Mouse (Mus musculus) kidney, embryonic 16.5 days (tissue): Measurements from ENCODE around the gene Stk11ip. TPM values are rescaled to one million over a fixed set of nuclear protein-coding genes. Genes with fewer than 3 reads are reported as not detected.

Experiments used
- ATAC-seq: fragments of 200-750 bp; cut with Nextera tagmentation; 2 replicates; pipeline ENCODE4 v1.8.0; 2017; ENCODE audit warnings: moderate TSS enrichment; ENCODE audit not compliant: low FRiP score, low TSS enrichment
- H3K27ac ChIP-seq: fragments of 300-500 bp; sonication (generic); 2 replicates; pipeline ENCODE4 v1.5.1; 2014; ENCODE audit warnings: low read length
- H3K27me3 ChIP-seq: fragments of 300-500 bp; sonication (generic); 2 replicates; pipeline ENCODE4 v1.6.1; 2014; ENCODE audit warnings: low read length, control low read depth, mixed read lengths; ENCODE audit not compliant: insufficient read depth
- H3K36me3 ChIP-seq: fragments of 300-500 bp; sonication (generic); 2 replicates; pipeline ENCODE4 v1.6.1; 2014; ENCODE audit warnings: low read length, control low read depth, mixed read lengths; ENCODE audit not compliant: insufficient read depth
- H3K4me1 ChIP-seq: fragments of 300-500 bp; sonication (generic); 2 replicates; pipeline ENCODE4 v1.6.1; 2014; ENCODE audit warnings: low read length, control low read depth, mixed read lengths; ENCODE audit not compliant: insufficient read depth
- H3K4me2 ChIP-seq: fragments of 300-500 bp; sonication (generic); replicated peaks from 2 replicates; pipeline ENCODE4 v1.6.1; 2014; ENCODE audit warnings: low read depth, low read length
- H3K4me3 ChIP-seq: fragments of 300-500 bp; sonication (generic); 2 replicates; pipeline ENCODE4 v1.5.1; 2014; ENCODE audit warnings: mild to moderate bottlenecking, low read length
- H3K9ac ChIP-seq: fragments of 300-500 bp; sonication (generic); replicated peaks from 2 replicates; pipeline ENCODE4 v1.6.1; 2014; ENCODE audit warnings: low read length
- H3K9me3 ChIP-seq: fragments of 300-500 bp; sonication (generic); 2 replicates; pipeline ENCODE4 v1.6.1; 2016; ENCODE audit warnings: low read length, control low read depth
- WGBS: fragments of 180-500 bp; shearing (Covaris S2); extraction: QIAGEN DNeasy Blood & Tissue Kit; methylation state at CpG from one replicate; pipeline ENCODE4 v1.1.7; 2014; 5-methylcytosine and 5-hydroxymethylcytosine counted together
- polyA plus RNA-seq: library from polyadenylated mRNA; unstranded; fragments of >200 nt; fragmentation: Nextera tagmentation; extraction: Ambion mirVana; gene quantifications from 2 replicates; pipeline ENCODE4 v1.2.1, GENCODE M21; 2015

Stk11ip gene
- polyA plus RNA-seq, 1 experiment from 2014 or later: 28.8 TPM

- no peak for ATAC-seq
- 78% methylated on average over 17 of the region's 17 CpGs for WGBS
Observed at GRCm38 (mm10) chr1:75549289-75550279, 28.3 kb downstream of the Stk11ip start.

GRCm38 (mm10) chr1:75550586-75550985, 29.3 kb downstream of the Stk11ip start:
- H3K4me2 ChIP-seq: no peak overlapping the region
- H3K4me1 ChIP-seq: peaks cover 12% of the 10 kb centered on the region
- H3K9ac ChIP-seq: no peak overlapping the region
- H3K9me3 ChIP-seq: no peaks in the 10 kb centered on the region
- H3K27ac ChIP-seq: no peak overlapping the region
- no peak overlapping the region for H3K4me3 ChIP-seq
- no peaks in the 10 kb centered on the region for H3K27me3 ChIP-seq
- peaks cover 43% of the 10 kb centered on the region for H3K36me3 ChIP-seq
- 61% methylated on average over 15 of the region's 15 CpGs for WGBS
- no peak for ATAC-seq

More at GRCm38 (mm10) chr1:75549289-75550279, 28.3 kb downstream of the Stk11ip start:
- no peak overlapping the region for H3K4me2 ChIP-seq
- no peaks in the 10 kb centered on the region for H3K9me3 ChIP-seq
- H3K4me1 ChIP-seq: peaks cover 14% of the 10 kb centered on the region
- H3K36me3 ChIP-seq: peaks cover 34% of the 10 kb centered on the region
- no peak overlapping the region for H3K4me3 ChIP-seq
- no peak overlapping the region for H3K27ac ChIP-seq
- no peak overlapping the region for H3K9ac ChIP-seq
- no peaks in the 10 kb centered on the region for H3K27me3 ChIP-seq

- Histone ChIP-seq H3K4me2 (no peak overlapping the region), H3K9me3 (no peaks in the 10 kb centered on the region), H3K27me3 (no peaks in the 10 kb centered on the region), H3K27ac (no peak overlapping the region), H3K9ac (no peak overlapping the region), H3K4me3 (no peak overlapping the region), H3K36me3 (peaks cover 39% of the 10 kb centered on the region), H3K4me1 (peaks cover 12% of the 10 kb centered on the region)
- no peak for ATAC-seq
- 88% methylated on average over 7 of the region's 7 CpGs for whole genome bisulfite sequencing
Observed at GRCm38 (mm10) chr1:75555680-75556079, 34.4 kb downstream of the Stk11ip start.

GRCm38 (mm10) chr1:75556143-75556781, 34.9 kb downstream of the Stk11ip start:
- Histone ChIP-seq H3K4me3 (no peak overlapping the region), H3K27ac (no peak overlapping the region), H3K4me1 (peaks cover 12% of the 10 kb centered on the region), H3K9ac (no peak overlapping the region), H3K4me2 (no peak overlapping the region), H3K27me3 (no peaks in the 10 kb centered on the region), H3K36me3 (peaks cover 34% of the 10 kb centered on the region), H3K9me3 (no peaks in the 10 kb centered on the region)
- ATAC-seq: no peak
- WGBS: 78% methylated on average over 9 of the region's 9 CpGs

GRCm38 (mm10) chr1:75557041-75557440, 35.7 kb downstream of the Stk11ip start:
- Histone ChIP-seq H3K9ac (no peak overlapping the region), H3K27ac (no peak overlapping the region), H3K9me3 (no peaks in the 10 kb centered on the region), H3K4me3 (no peak overlapping the region), H3K4me2 (no peak overlapping the region), H3K4me1 (peaks cover 12% of the 10 kb centered on the region), H3K36me3 (peaks cover 29% of the 10 kb centered on the region), H3K27me3 (no peaks in the 10 kb centered on the region)
- no peak for ATAC-seq
- 95% methylated on average over 7 of the region's 7 CpGs for WGBS

GRCm38 (mm10) chr1:75558388-75559178, 37.3 kb downstream of the Stk11ip start:
- Histone ChIP-seq H3K9ac (peak overlapping the region; percentile 46; the same call in 1 of the 2 replicates), H3K4me3 (no peak overlapping the region), H3K27me3 (no peaks in the 10 kb centered on the region), H3K36me3 (peaks cover 18% of the 10 kb centered on the region), H3K9me3 (peaks cover 5% of the 10 kb centered on the region; the same call in 1 of the 2 replicates), H3K4me2 (no peak overlapping the region), H3K27ac (peak overlapping the region; percentile 84), H3K4me1 (peaks cover 12% of the 10 kb centered on the region)
- WGBS: 77% methylated on average over 18 of the region's 18 CpGs
- no peak for ATAC-seq

- Histone ChIP-seq H3K27ac (peak overlapping the region; percentile 84), H3K27me3 (no peaks in the 10 kb centered on the region), H3K4me3 (peak overlapping the region; percentile 25), H3K36me3 (peaks cover 12% of the 10 kb centered on the region), H3K4me2 (peak overlapping the region; percentile 49), H3K4me1 (peaks cover 12% of the 10 kb centered on the region), H3K9ac (peak overlapping the region; percentile 56), H3K9me3 (peaks cover 5% of the 10 kb centered on the region; the same call in 1 of the 2 replicates)
- 2% methylated on average over 17 of the region's 17 CpGs for WGBS
- ATAC-seq: peak; percentile 96
Observed at GRCm38 (mm10) chr1:75559212-75559925, 38.0 kb downstream of the Stk11ip start.

GRCm38 (mm10) chr1:75560206-75560913, 39.0 kb downstream of the Stk11ip start:
- ATAC-seq: no peak
- Histone ChIP-seq H3K27ac (no peak overlapping the region), H3K9ac (0 out of 2 replicates have a peak overlapping the region, but pooled peaks have one; percentile 56), H3K9me3 (peaks cover 5% of the 10 kb centered on the region; the same call in 1 of the 2 replicates), H3K4me2 (no peak overlapping the region), H3K36me3 (0 out of 2 replicates have a peak, but pooled peaks cover 2% of the 10 kb centered on the region), H3K4me1 (peaks cover 12% of the 10 kb centered on the region), H3K27me3 (no peaks in the 10 kb centered on the region), H3K4me3 (no peak overlapping the region)
- WGBS: 79% methylated on average over 12 of the region's 12 CpGs
